Mouse (Mus musculus) liver, embryonic 14.5 days (tissue): ENCODE results near the gene Tef. TPM values are rescaled to one million over a fixed set of nuclear protein-coding genes. Genes with fewer than 3 reads are reported as not detected.

Experiments used
- ATAC-seq: fragments of 200-750 bp; cut with Nextera tagmentation; 2 replicates; pipeline ENCODE4 v1.8.0; 2017; ENCODE audit warnings: moderate number of reproducible peaks, mild to moderate bottlenecking, moderate library complexity; ENCODE audit not compliant: insufficient read depth
- DNase-seq, 3 experiments: peaks; one replicate each; pipeline ENCODE4 v3.0.0-alpha.2; 2012 to 2013; ENCODE audit warnings: low read depth in 3 of 3, low spot score in 3 of 3
- H3K27ac ChIP-seq: fragments of 300-500 bp; sonication (generic); 2 replicates; pipeline ENCODE4 v1.5.1; 2014; ENCODE audit warnings: moderate library complexity, mild to moderate bottlenecking, control low read depth, inconsistent platforms
- H3K27me3 ChIP-seq: fragments of 300-500 bp; sonication (generic); 2 replicates; pipeline ENCODE4 v1.6.1; 2014; ENCODE audit warnings: mild to moderate bottlenecking, low read length, moderate library complexity; ENCODE audit not compliant: control insufficient read depth, insufficient read depth
- H3K36me3 ChIP-seq: fragments of 300-500 bp; sonication (generic); replicated peaks from 2 replicates; pipeline ENCODE4 v1.6.1; 2014; ENCODE audit warnings: low read depth; ENCODE audit not compliant: control insufficient read depth, insufficient read depth
- H3K4me1 ChIP-seq, 2 experiments: fragments of 200-500 bp in 1 of 2; fragments of 300-500 bp in 1 of 2; sonication (generic) in 1 of 2; replicated peaks; 2 replicates each; pipeline ENCODE4 v1.6.1; 2012 to 2014; ENCODE audit warnings: antibody characterized with exemption in 1 of 2, inconsistent platforms in 1 of 2, low read length in 1 of 2; ENCODE audit not compliant: control insufficient read depth in 2 of 2, insufficient read depth in 2 of 2
- H3K4me2 ChIP-seq: fragments of 300-500 bp; sonication (generic); 2 replicates; pipeline ENCODE4 v1.6.1; 2014; ENCODE audit warnings: low read depth, mild to moderate bottlenecking, control low read depth, moderate library complexity
- H3K4me3 ChIP-seq, 2 experiments: fragments of 200-500 bp in 1 of 2; fragments of 300-500 bp in 1 of 2; sonication (generic) in 1 of 2; 2 replicates each; pipeline ENCODE4 v1.5.1; 2012 to 2014; ENCODE audit warnings: low read depth in 2 of 2, low read length in 2 of 2, mild to moderate bottlenecking in 2 of 2, control low read depth in 1 of 2, inconsistent platforms in 1 of 2, moderate library complexity in 1 of 2; ENCODE audit not compliant: insufficient read depth in 1 of 2
- H3K9ac ChIP-seq: fragments of 300-500 bp; sonication (generic); replicated peaks from 2 replicates; pipeline ENCODE4 v1.6.1; 2014; ENCODE audit warnings: mild to moderate bottlenecking, control low read depth, moderate library complexity
- H3K9me3 ChIP-seq: fragments of 300-500 bp; sonication (generic); 2 replicates; pipeline ENCODE4 v1.6.1; 2016; ENCODE audit warnings: low read length, mixed read lengths; ENCODE audit not compliant: control insufficient read depth
- CTCF ChIP-seq: IDR thresholded peaks from 2 replicates; pipeline ENCODE4 v1.5.1; 2016; ENCODE audit warnings: antibody characterized with exemption, low read depth, control low read depth
- EP300 ChIP-seq: IDR thresholded peaks from 2 replicates; pipeline ENCODE4 v1.6.1; 2016; ENCODE audit warnings: antibody characterized with exemption, low read depth
- WGBS: fragments of 180-500 bp; shearing (Covaris S2); extraction: QIAGEN DNeasy Blood & Tissue Kit; methylation state at CpG from one replicate; pipeline ENCODE4 v1.1.7; 2014; ENCODE audit not compliant: insufficient replicate concordance; 5-methylcytosine and 5-hydroxymethylcytosine counted together
- polyA plus RNA-seq, 2 experiments: library from polyadenylated mRNA; depleted of rRNA in 1 of 2; stranded (reverse) in 1 of 2; unstranded in 1 of 2; fragments of >200 nt; fragmentation: Nextera tagmentation in 1 of 2; extraction: Ambion mirVana in 1 of 2; gene quantifications; 2 replicates each; pipeline versions ENCODE4 v1.2.1 to v1.2.3; 2012 to 2014

Gene Tef
- polyA plus RNA-seq, 2 experiments: 2.7 to 5.1 TPM

GRCm38 (mm10) chr15:81869985-81870384, 67.8 kb downstream of the Tef start:
- Histone ChIP-seq H3K9ac (peak overlapping the region; percentile 23), H3K9me3 (no peaks in the 10 kb centered on the region), H3K4me1 (peaks cover 17 to 20% of the 10 kb centered on the region in 2 experiments), H3K36me3 (peaks cover 58% of the 10 kb centered on the region), H3K27me3 (no peaks in the 10 kb centered on the region), H3K4me2 (peak overlapping the region; percentile 83), H3K4me3 (peak overlapping the region; percentile 7 to 17; a peak in 2 of 4 replicates), H3K27ac (peak overlapping the region; percentile 16)
- ATAC-seq (peak; percentile 22; the same call in 1 of the 2 replicates), DNase-seq (peak in 2 of 3 experiments; percentile 53 to 58)
- WGBS: 68% methylated on average over 5 of the region's 5 CpGs
- TF ChIP-seq CTCF (no peak), EP300 (peak; percentile 66)

- Histone ChIP-seq H3K27me3 (no peaks in the 10 kb centered on the region), H3K4me2 (peak within 1 kb of the TSS; percentile 84), H3K27ac (peak within 1 kb of the TSS; percentile 95), H3K4me3 (peak within 1 kb of the TSS; percentile 75 to 80), H3K9ac (peak within 1 kb of the TSS; percentile 75), H3K4me1 (peaks cover 17 to 20% of the 10 kb centered on the region in 2 experiments), H3K9me3 (no peaks in the 10 kb centered on the region), H3K36me3 (peaks cover 41% of the 10 kb centered on the region)
- ATAC-seq (peak; percentile 87), DNase-seq (peak; percentile 95 to 96 (median 95))
- under 1% methylated on average over 30 of the region's 30 CpGs for WGBS
- TF ChIP-seq EP300 (peak; percentile 93), CTCF (no peak)
These were observed 69.5 kb downstream of the Tef start, which contains the start of gene Phf5a for GRCm38 (mm10) chr15:81871604-81872261. TSS of gene Phf5a (minus strand) at chr15:81871911.

- peak within 1 kb of the TSS; percentile 84 for H3K4me2 ChIP-seq
- TF ChIP-seq EP300 (no peak), CTCF (no peak)
- H3K4me3 ChIP-seq: peak within 1 kb of the TSS; percentile 75 to 80
- peak; percentile 83 for ATAC-seq
- no peaks in the 10 kb centered on the region for H3K9me3 ChIP-seq
- H3K36me3 ChIP-seq: peaks cover 33% of the 10 kb centered on the region
- DNase-seq: peak; percentile 98 to 99 (median 98)
- peak within 1 kb of the TSS; percentile 95 for H3K27ac ChIP-seq
- H3K4me1 ChIP-seq: peaks cover 17 to 20% of the 10 kb centered on the region in 2 experiments
- WGBS: under 1% methylated on average over 53 of the region's 53 CpGs
- H3K9ac ChIP-seq: peak within 1 kb of the TSS; percentile 75
- no peaks in the 10 kb centered on the region for H3K27me3 ChIP-seq
These were observed 70.3 kb downstream of the Tef start, which contains the start of gene Aco2 for GRCm38 (mm10) chr15:81872262-81873136. TSS of gene Aco2 (plus strand) at chr15:81872309.

Other genes with a start within 250 kb of the Tef start
- gene Ep300, start 217.1 kb upstream of the Tef start, polyA plus RNA-seq (2012; rRNA removed): 11.0 and 13.4 TPM in 2 replicates
- gene Ep300, start 217.1 kb upstream of the Tef start, polyA plus RNA-seq (2014; fragmentation: Nextera tagmentation; extraction: Ambion mirVana): 6.1 and 7.5 TPM in 2 replicates
- gene L3mbtl2, start 138.5 kb upstream of the Tef start, polyA plus RNA-seq (2012; rRNA removed): 8.9 and 10.7 TPM in 2 replicates
- 10.4 and 12.0 TPM in 2 replicates for gene L3mbtl2, start 138.5 kb upstream of the Tef start, polyA plus RNA-seq (2014; fragmentation: Nextera tagmentation; extraction: Ambion mirVana)
- 0.20 and 0.28 TPM in 2 replicates for gene Chadl, start 105.1 kb upstream of the Tef start, polyA plus RNA-seq (2012; rRNA removed)
- gene Chadl, start 105.1 kb upstream of the Tef start, polyA plus RNA-seq (2014; fragmentation: Nextera tagmentation; extraction: Ambion mirVana): 0.25 and 0.33 TPM in 2 replicates
- gene Zc3h7b, start 57.4 kb upstream of the Tef start, polyA plus RNA-seq (2012; rRNA removed): 5.2 and 5.7 TPM in 2 replicates
- 4.0 and 5.3 TPM in 2 replicates for gene Zc3h7b, start 57.4 kb upstream of the Tef start, polyA plus RNA-seq (2014; fragmentation: Nextera tagmentation; extraction: Ambion mirVana)
- 41.5 and 50.6 TPM in 2 replicates for gene Rangap1, start 56.9 kb upstream of the Tef start, polyA plus RNA-seq (2012; rRNA removed)
- 57.1 and 61.0 TPM in 2 replicates for gene Rangap1, start 56.9 kb upstream of the Tef start, polyA plus RNA-seq (2014; fragmentation: Nextera tagmentation; extraction: Ambion mirVana)
- gene Tob2, start 56.4 kb downstream of the Tef start, polyA plus RNA-seq (2012; rRNA removed): 4.9 and 5.1 TPM in 2 replicates
- gene Tob2, start 56.4 kb downstream of the Tef start, polyA plus RNA-seq (2014; fragmentation: Nextera tagmentation; extraction: Ambion mirVana): 5.6 and 7.2 TPM in 2 replicates
- gene Phf5a, start 69.5 kb downstream of the Tef start, polyA plus RNA-seq (2012; rRNA removed): 42.3 and 72.6 TPM in 2 replicates
- gene Phf5a, start 69.5 kb downstream of the Tef start, polyA plus RNA-seq (2014; fragmentation: Nextera tagmentation; extraction: Ambion mirVana): 120 and 130 TPM in 2 replicates
- 74.9 and 85.0 TPM in 2 replicates for gene Aco2, start 69.9 kb downstream of the Tef start, polyA plus RNA-seq (2012; rRNA removed)
- gene Aco2, start 69.9 kb downstream of the Tef start, polyA plus RNA-seq (2014; fragmentation: Nextera tagmentation; extraction: Ambion mirVana): 72.1 and 80.6 TPM in 2 replicates
- 13.2 and 13.7 TPM in 2 replicates for gene Polr3h, start 123.8 kb downstream of the Tef start, polyA plus RNA-seq (2012; rRNA removed)
- gene Polr3h, start 123.8 kb downstream of the Tef start, polyA plus RNA-seq (2014; fragmentation: Nextera tagmentation; extraction: Ambion mirVana): 68.3 and 77.5 TPM in 2 replicates
- 0.45 and 0.70 TPM in 2 replicates for gene Csdc2, start 134.3 kb downstream of the Tef start, polyA plus RNA-seq (2012; rRNA removed)
- gene Csdc2, start 134.3 kb downstream of the Tef start, polyA plus RNA-seq (2014; fragmentation: Nextera tagmentation; extraction: Ambion mirVana): 0.52 and 0.58 TPM in 2 replicates
- 22.6 and 23.4 TPM in 2 replicates for gene Pmm1, start 158.5 kb downstream of the Tef start, polyA plus RNA-seq (2012; rRNA removed)
- gene Pmm1, start 158.5 kb downstream of the Tef start, polyA plus RNA-seq (2014; fragmentation: Nextera tagmentation; extraction: Ambion mirVana): 17.6 and 21.1 TPM in 2 replicates
- not detected in 2 replicates for gene 1700029P11Rik, start 178.1 kb downstream of the Tef start, polyA plus RNA-seq (2012; rRNA removed)
- not detected in 2 replicates for gene 1700029P11Rik, start 178.1 kb downstream of the Tef start, polyA plus RNA-seq (2014; fragmentation: Nextera tagmentation; extraction: Ambion mirVana)
- 13.9 and 22.1 TPM in 2 replicates for gene Xrcc6, start 185.4 kb downstream of the Tef start, polyA plus RNA-seq (2012; rRNA removed)
- gene Xrcc6, start 185.4 kb downstream of the Tef start, polyA plus RNA-seq (2014; fragmentation: Nextera tagmentation; extraction: Ambion mirVana): 52.9 and 62.3 TPM in 2 replicates
- 8.3 and 9.3 TPM in 2 replicates for gene Desi1, start 231.4 kb downstream of the Tef start, polyA plus RNA-seq (2012; rRNA removed)
- 8.6 and 11.3 TPM in 2 replicates for gene Desi1, start 231.4 kb downstream of the Tef start, polyA plus RNA-seq (2014; fragmentation: Nextera tagmentation; extraction: Ambion mirVana)
- gene Snu13, start 245.2 kb downstream of the Tef start, polyA plus RNA-seq (2012; rRNA removed): 78.8 and 83.1 TPM in 2 replicates
- gene Snu13, start 245.2 kb downstream of the Tef start, polyA plus RNA-seq (2014; fragmentation: Nextera tagmentation; extraction: Ambion mirVana): 187 TPM in 2 replicates